Mouse (Mus musculus): Measurements from ENCODE around the gene B4galnt1.

Gene B4galnt1

DNA sequence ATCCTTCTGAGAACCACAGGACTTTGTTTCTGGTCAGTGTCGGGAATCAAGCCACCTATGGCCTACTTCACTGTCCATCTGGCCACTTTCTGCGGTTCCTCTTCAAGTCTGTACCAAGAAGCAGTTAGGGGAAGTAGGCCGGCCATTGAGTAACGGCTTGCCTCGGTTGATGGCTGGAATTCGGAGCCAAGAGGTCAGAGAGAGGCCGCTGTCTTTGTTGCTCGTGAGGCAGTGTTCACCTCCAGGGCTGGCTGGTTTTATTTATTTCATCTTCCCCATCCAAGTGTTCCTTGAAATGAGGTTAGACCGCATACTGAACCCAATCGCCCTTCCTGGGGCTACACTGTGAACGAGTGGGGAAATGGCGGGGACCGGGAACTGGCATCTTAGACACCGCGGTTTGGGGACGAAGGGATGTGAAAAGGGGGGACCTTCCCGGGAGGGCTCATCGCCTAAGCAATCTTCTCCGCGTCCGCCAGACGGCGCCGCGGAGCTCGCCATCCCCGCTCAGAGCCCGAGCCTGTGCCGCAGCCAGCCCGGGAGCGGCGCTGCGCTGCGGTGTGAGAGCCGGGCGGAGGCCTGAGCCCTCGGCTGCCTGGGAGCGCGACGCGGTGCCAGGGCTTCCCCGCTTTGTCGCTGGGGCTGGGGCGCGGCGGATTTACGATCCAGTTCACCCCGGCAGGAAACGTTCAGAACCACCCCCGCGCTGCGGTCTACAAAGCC lies at the start of gene B4galnt1:
Gene B4galnt1, plus strand, starts transcription at position 595 of the 723 bp plus-strand sequence.
- peak; percentile 24 for DNase-seq (ENCODE audit: low spot score)

DNA sequence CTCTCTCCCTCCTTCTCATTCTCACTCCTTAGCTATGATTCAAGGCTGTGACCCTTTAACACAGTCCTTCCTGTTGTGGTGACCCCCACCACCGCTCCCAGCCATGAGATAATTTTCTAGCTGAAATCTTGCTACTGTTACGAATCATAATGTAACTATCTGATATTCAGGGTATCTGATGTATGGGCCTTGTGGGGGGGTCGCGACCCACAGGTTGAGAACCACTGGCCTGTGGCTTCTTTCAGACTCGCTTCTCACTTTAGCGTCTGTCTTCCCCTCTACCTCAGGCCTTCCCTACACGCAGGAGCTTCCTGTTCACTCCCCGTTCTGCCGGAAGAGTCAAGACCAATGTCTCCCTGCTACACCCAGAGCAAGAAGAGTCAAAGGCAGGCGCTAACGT lies 46.6 kb upstream of the B4galnt1 start:
- DNase-seq (ENCODE audit: low spot score), result no peak

DNA sequence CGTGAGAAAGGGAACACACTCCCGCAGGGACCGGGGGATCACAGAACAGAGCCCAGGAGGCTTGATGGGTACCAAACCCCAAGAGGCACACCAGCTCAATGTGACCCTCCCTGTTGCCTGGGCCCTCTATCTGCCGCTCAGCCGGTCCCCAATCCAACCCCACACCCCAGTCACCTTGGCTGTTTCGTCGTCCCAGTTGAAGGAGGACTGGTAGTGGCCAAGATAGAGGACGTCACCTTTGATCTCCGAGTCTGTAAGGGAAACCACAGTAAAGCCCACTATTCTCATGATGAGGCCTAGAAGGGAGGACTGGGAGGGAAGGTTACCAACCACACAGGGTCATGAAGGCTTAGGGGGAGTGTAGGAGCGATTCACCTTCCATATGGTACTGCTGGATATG lies 45.8 kb upstream of the B4galnt1 start:
- no peak for DNase-seq (ENCODE audit: low spot score)

DNA sequence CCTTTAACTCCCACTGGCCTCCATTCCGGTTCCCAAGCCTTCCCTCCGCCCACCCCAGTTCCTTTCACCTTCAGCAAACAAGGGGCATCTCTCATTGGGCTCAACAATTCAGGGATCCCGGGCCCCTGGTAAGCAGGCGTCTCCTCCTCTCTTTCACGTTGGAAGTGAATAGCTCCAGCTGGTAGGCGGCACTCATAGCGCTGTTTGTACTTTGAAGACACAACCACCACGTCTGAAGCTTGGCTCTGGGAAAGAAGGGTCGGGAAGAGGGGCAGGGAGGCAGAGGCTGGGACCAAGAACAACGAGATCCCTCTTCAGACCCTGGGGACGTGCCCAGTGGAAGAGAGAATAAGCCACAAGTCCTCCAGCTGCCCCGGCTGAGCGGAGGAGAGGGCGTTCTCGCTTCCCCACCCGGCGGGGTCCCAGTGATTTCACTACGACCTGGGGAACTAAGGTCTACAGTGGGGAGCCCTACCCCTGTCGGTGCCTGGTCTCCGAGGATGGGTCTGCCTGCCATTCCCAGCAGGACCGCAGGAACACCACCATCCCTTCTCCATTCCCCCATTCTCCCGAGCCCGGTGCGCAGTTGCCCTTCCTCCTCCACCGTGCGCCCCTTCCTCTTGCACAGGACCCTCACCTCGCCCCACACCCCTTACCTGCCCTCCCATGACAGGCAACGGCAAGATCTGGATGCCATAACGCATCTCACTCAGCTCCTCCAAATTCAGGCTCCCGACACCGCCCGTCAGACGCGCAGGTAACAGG lies 44.5 kb upstream of the B4galnt1 start:
- DNase-seq (ENCODE audit: low spot score), result no peak

DNA sequence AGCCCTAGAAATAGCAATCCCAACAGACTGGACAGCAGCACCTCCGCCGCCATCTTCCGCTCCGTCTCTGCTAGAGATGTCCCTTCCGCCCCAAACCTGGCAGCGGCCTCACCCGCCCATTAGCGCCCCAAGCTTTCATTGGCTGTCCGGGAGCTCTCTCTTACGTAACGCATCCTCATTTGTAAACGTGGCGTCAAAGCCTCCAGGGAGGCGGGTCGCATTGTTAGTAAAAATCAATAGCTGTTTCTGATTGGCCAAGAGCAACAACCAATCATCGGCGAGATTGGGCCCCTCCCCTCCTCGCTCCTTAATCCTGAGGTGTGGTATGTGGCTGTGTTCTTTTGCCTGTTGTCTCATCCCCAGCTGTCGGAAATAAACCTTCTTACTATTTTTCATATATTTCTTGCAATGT lies 44.0 kb upstream of the B4galnt1 start, which contains the start of gene Os9:
Gene Os9, minus strand, starts transcription at position 66 of the 412 bp plus-strand sequence.
- peak; percentile 99 for DNase-seq (ENCODE audit: low spot score)

DNA sequence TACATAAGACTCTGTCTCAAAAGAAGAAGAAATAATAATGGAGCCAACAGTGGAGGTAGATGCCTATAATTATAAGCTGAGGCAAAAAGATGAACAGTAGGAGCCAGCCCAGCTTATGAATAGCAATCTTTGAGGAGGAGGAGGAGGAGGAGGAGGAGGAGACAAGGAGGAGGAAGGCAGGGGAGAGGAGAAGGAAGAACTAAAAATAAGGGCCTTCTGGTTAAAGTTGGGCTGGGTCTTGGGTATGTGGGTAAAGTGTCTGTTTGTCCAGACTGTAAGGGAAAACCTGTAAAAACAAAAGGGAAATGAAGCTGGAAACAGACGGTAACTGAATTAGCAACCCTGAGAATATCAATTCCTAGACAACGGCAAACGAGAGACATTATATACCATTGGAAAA lies 43.0 kb upstream of the B4galnt1 start:
- no peak for DNase-seq (ENCODE audit: low spot score)

DNA sequence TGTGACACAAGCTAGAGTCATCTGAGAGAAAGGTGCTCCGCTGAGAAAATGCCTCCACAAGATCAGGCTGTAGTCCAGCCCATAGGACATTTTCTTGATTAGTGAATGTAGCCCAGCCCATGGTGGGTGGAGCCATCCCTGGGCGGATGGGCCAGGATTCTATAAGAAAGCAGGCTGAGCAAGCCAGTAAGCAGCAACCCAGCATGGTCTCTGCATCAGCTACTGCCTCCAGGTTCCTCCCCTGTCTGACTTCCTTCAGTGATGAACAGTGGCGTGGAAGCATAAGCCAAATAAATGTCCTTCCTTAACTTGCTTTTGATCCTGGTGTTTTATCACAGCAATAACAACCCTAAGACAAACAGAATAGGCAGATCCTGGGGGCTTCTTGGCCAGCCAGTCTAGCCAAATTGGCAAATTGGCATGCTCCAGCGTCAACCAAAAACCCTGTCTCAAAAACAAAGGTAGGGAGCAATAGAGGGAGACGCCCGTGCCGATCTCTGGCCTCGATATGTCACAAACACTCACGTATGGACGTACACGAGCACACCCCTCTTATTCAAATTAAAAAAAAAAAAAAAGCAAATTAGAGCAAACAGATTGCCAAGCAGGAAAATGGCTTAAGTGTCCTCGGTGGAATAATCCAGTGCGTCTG lies 42.1 kb upstream of the B4galnt1 start:
- DNase-seq (ENCODE audit: low spot score), result no peak

DNA sequence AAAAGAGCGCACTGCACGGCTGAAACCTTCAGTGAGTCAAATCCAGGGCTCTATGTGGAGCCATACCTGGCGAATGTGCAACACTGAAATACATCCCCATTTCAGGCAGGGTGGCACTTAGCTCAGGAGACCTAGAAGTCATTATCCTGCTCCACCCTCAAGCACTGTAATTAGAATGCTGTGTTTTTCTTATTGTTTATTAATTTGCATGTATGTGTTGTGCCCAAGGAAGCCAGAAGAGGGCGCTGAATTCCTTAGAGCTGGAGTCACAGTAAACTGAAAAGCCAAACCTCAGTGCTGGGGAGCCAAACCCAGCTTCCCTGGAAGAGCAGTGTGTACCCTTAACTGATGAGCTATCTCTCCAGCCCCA lies 41.6 kb upstream of the B4galnt1 start:
- peak; percentile 78 for DNase-seq (ENCODE audit: low spot score)

DNA sequence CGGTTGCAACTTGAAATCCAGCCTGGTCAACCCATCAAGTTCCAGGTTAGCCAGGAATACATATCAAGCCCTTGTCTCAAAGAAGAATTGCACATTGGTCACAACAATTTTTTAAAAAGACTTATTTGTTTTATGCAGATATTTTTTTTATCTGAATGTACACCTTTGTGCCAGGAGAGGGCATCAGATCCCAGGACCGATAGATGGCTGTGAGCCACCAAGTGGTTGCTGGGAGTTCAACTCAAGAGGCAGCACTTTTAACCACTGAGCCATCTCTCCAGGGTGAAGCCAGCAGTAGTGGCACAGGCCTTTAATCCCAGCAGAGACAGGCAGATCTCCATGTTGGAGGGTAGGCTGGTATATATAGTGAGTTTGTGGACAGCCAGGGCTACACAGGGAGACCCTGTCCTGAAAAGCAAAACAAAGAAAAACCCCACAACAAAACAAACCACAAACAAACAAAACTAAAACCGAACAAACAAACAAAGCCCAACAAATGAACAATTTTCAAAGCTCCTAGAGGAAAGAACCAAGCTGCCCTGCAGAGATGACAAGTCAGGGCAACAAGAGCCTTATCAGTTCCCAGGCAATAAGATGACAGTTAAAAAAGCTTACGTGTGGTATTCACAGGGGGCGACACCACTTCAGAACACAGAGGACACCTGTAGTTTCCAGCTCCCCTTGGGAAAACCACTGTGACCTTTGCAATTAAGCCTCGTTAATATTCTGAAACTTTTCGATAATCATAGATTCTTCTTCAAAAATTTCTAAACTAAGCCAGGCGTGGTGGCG lies 39.6 kb upstream of the B4galnt1 start:
- DNase-seq (ENCODE audit: low spot score), result peak; percentile 81

DNA sequence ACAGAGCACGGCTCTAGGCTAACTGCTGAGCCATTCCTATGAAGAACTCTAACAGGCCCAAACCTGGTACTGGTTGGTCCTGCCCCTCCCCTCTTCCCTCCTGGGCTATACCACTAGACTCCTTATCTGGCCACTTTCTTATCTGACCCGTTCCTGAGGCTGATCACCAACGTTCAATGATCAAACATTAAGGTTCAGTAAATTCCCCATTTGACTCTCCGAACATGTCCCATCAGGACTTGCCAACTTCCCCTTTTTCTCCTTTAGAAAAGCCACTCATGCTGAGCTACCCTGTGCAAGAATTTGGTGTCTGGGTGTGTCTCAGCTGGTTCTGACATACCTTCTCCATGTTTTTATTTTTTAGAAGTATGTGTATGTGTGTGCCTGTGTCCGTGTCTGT lies 38.4 kb upstream of the B4galnt1 start:
- DNase-seq (ENCODE audit: low spot score), result no peak

DNA sequence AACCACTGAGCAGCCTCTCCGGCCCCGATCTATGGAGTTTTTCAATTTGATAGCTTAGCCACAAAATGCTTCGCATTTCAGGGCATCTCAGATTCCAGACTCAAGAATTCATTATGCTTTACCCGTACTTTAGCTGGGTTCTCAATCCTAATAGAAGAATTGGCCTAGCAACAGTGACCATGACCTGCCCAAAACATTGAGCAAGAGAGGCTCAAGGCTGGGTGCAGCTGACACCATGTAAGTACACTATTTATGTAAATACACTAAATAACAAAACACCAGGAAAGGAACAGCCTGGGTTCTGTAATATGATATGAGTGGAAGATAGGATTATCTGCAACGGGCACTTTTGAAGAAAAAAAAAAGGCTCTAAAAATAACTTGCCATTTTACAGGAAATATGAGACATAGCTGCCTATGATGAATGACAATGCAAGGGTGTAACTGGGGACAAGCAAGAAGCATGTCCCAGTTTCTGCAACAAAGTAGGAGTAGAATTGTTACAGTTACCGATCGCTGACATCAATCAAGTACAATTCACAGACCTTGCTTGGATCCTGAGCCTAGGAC lies 37.2 kb upstream of the B4galnt1 start:
- peak; percentile 41 for DNase-seq (ENCODE audit: low spot score)

DNA sequence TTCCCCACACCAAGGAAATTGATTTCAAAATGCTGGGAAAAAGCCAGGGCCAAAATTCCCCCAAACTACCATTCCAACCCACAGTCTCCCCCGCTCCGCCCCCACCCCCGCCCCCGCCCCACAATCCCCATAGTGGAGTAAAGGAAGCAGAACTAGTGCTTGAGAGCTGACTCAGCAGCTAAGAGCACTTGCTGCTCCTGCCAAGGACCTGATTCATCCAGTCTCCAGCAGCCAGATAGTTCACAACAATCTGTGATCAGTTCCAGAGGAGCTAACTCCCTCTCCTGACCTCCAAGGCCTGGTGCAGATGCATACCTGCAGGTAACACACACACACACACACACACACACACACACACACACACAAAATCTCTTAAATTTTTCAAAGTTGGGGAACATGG lies 35.6 kb upstream of the B4galnt1 start:
- peak; percentile 64 for DNase-seq (ENCODE audit: low spot score)

DNA sequence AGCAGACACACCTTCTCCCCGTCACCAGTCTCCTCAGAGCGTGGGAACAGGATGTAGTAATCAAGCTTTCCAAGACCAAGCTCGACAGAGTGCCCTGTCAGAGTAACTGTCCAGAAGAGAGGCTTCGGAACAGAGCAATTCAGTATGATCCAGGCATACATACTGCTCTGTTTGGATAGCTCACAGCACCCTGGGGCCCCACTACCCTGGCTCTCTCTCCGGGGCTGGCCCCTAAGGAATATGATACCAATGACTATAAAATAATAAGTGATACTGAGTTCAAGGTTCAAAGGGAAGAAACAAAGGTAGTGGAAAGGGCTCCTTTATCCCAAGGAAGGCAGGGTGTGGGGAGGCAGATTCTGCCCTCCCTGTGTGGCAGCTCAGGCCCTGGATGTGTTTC lies 32.6 kb upstream of the B4galnt1 start:
- DNase-seq (ENCODE audit: low spot score), result no peak

DNA sequence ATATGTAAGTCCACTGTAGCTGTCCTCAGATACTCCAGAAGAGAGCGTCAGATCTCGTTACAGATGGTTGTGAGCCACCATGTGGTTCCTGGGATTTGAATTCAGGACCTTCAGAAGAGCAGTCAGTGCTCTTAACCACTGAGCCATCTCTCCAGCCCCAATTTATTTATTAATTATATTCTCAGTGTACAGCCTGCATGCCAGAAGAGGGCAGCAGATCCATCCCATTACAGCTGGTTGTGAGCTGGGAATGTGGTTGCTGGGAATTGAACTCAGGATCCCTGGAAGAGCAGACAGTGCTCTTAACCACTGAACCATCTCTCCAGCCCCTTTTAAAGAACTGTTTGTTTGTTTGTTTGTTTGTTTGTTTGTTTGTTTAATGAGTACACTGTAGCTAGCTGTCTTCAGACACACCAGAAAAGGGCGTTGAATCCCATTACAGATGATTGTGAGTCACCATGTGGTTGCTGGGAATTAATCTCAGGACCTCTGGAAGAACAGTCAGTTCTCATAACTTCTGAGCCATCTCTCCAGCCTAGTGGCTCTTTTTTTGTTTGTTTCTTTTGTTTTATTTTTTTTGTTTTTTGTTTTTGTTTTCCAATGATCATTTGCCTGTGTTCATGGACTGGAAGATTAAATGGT lies 30.5 kb upstream of the B4galnt1 start:
- peak; percentile 47 for DNase-seq (ENCODE audit: low spot score)

DNA sequence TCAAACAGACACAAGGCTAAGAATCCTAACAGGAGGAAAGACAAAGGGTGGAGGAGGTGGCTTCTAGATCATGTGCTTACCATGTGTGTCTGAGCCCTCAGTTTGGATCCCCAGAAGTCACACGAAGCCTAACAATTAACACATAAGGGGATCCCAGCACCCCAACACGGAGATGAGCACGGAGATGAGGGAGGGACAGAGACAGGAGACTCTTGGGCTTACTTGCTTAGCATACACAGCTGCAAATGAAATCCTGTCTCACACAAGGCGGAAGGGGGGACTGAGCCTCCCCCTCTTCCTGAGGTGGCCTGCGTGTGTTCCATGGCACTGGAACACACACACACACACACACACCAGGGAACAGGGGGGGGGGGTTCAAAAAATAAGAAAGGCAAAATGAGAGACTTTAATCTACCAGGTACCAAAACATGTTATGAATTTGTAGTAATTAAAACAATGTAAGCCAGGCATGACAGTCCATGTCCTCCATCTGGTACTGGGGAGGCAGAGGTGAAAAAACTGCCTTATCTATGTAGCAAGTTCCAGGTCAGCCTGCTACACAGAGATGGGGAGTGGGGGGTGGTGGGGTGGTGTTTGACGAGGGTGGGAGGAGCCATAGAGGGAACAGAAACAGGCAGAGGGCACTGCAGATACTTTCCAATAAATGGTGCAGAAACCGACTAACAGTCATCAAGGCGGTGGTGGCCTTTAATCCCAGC lies 29.7 kb upstream of the B4galnt1 start:
- DNase-seq (ENCODE audit: low spot score), result no peak

DNA sequence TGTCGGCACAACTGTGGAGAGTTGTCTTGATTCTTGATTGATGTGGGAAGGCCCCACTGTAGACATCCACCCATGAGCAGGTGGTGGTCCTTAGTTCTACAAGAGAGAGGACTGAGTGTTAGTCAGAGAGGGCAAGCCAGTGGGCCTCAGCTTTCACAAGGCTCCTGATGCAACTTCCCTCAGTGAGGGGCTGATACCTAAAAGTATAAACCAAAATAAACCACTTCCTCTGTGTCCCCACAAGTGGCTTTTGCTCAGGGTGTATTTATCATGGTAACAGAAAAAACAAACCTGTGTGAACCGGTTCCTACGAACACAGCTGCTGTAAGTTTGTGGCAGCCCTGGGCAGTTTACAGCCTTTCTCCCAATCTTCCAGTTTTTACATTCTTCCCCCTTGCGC lies 28.5 kb upstream of the B4galnt1 start:
- no peak for DNase-seq (ENCODE audit: low spot score)

DNA sequence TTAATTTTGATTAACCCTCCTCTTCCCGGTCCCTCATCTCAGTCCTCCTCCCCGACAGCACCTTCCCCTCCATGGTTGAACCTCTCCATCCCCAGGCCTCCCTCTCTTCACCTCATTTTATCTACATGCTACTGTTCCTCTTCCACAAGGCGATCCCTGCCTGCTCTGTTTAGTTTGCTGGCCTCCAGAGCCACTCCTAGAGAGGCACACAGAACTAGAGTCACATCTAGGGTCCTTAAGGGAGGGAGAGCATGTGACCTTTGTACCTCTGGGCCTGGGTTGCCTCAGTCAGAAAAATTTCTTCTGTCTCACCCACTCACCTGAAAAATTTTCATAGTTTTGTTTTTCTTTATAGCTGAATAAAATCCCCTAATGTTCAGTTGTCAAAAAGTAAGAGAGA lies 27.1 kb upstream of the B4galnt1 start:
- DNase-seq (ENCODE audit: low spot score), result no peak

DNA sequence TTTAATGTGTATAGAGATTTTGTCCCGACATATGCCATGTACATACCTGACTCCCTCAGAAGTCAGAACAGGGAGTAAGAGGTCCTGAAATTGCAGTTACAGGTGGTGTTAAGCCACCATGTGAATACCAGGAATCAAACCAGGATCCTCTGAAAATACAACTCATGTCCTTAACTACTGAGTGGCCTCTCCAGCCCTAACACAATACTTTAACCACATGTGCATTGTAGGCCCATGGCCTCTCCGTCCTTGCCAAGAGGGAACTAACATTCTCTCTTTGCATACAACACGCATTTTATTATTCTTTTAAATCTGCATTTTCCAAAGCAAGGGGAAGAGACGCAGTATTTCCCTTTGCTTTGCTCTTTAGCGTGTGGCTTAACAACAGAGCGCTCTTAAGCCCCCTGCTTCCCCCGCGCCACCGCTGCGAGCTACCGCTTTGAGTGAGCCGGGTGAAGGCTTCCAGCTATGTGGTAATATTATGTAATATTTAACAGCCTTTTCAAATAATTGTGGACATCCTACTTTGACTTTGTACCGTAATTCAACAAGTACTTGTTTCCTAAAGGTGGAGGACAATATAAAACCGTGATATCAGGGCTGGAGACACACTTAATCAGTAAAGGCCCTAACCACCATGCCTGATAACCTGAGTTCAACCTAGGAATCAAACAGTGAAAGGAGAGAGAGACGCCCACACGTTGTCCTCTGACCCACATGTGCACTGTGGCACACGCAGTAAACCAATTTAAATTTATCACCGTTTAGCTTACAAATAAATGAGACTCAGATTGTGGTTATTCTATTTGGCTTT lies 26.5 kb upstream of the B4galnt1 start:
- DNase-seq (ENCODE audit: low spot score), result no peak

DNA sequence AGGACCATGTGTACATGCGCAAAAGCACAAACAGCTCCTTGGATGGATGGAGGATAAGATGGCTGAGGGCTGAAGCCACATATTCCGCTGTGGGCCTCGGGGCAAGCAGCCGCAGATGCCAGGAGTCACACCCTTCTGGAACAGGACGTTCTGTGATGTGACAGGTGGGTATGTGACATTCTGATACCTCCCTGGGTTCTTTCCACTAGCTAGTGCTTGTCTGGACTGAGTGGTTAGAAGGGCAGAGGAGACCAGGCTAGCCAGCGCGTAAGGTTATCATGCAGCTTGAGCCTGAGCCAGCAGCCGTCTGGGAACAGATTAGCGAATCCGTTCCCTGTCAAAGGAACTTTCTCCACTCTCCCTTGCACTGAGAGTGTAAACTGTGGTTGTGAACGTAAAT lies 24.1 kb upstream of the B4galnt1 start:
- no peak for DNase-seq (ENCODE audit: low spot score)

DNA sequence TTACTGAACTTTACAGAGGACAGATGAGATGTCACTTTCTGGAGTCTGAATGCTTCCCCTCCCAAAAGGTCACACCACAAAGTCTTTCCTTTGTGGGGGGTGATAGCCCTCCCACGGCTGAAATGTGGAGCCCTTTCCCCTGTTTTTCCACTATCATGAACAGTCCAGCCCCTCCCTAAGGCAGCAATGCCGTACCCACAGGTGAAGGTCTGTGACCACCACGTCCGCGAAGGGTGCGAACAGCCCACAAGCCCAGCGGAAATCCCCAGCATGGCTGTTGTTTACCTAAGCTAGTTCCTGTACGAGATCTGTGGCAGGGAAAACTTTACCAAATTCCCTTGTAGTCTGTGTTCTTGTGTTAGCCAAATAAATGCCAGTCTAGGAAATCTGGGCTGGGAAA lies 23.5 kb upstream of the B4galnt1 start:
- no peak for DNase-seq (ENCODE audit: low spot score)
